Mouse (Mus musculus) thymus, adult 2 months (tissue): ENCODE data around the gene Plekha6.

Experiments
- CTCF ChIP-seq: fragments of 200-500 bp; IDR thresholded peaks from 2 replicates; pipeline ENCODE4 v1.5.1; 2012; ENCODE audit warnings: mild to moderate bottlenecking, control low read depth, low read length, moderate library complexity, borderline replicate concordance; ENCODE audit not compliant: control insufficient read depth, poor library complexity, insufficient read depth; ENCODE audit errors: extremely low read depth
- POLR2A ChIP-seq: fragments of 200-500 bp; IDR thresholded peaks from 2 replicates; pipeline ENCODE4 v1.6.1; 2012; ENCODE audit warnings: mild to moderate bottlenecking, low read length, control low read depth, moderate library complexity; ENCODE audit not compliant: control insufficient read depth, poor library complexity, insufficient read depth; ENCODE audit errors: extremely low read depth

DNA sequence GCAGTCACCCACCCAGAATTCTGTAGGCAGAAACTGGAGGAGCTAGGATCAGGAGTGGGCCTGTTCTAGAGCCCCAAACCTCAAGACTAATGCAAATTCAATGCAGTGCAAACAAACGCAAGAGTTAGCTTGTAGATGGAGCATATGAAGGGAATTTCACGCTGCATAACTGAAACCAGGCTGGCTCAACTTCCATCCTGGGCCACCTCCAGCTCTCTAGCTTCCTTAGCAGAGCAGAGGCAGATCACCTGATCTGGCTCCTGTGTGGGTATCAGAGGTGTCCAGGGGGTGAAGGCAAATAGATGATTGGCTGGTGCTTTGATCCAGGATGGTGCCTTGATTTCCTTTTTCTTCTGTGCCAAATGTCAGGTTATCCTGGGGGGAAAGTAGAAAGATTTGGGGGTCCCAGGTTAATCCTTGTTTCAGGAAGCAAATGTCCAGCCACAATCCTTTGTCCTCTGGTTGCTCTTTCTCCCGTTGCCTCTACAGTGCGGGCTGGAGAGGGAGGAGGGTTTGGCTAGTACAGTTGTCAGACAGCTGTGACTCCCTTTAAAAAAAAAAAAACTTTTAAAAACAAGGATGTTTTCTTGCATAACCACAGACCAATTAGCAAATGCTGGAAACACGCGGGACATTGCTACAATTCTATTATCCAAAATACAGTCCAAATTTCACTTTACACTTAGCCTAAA lies 75.3 kb downstream of the Plekha6 start:
- TF ChIP-seq POLR2A, result no peak
- TF ChIP-seq CTCF, result no peak
